Mouse (Mus musculus): ENCODE results near the gene Osbpl6. TPM values are rescaled to one million over a fixed set of nuclear protein-coding genes. Genes with fewer than 3 reads are reported as not detected.

Osbpl6 gene
- polyA plus RNA-seq, 1 experiment from 2014 or later: 13.8 TPM

DNA sequence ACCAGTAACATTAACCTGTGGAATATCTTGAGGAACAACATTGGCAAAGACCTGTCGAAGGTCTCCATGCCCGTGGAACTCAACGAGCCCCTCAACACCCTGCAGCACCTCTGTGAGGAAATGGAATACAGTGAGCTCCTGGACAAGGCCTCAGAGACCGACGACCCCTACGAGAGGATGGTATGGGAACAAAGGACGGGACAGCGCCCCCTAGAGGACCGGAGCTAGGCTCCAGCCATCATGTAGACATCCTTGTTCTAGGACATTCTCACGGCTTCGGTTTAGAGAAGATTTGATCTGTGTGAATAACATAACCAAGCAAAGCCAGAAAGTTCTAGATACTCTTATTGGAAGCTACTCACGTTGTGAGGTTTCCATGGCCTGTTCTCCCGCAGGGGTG, 178.8 kb downstream of the Osbpl6 start:
- Histone ChIP-seq H3K36me3 (ENCODE audit: control insufficient read depth, insufficient read depth, low read length) (no peaks in the 10 kb centered on the region), H3K27me3 (ENCODE audit: control insufficient read depth, insufficient read depth, low read length) (no peaks in the 10 kb centered on the region), H3K9me3 (ENCODE audit: control insufficient read depth, low read length) (no peaks in the 10 kb centered on the region), H3K9ac (ENCODE audit: low read length) (no peak overlapping the region), H3K4me3 (ENCODE audit: low read depth, low read length) (no peak overlapping the region), H3K4me1 (replicated peaks; ENCODE audit: control insufficient read depth, insufficient read depth, low read length) (no peaks in the 10 kb centered on the region), H3K27ac (ENCODE audit: low read depth, low read length) (no peak overlapping the region), H3K4me2 (ENCODE audit: low read depth, low read length, severe bottlenecking) (no peak overlapping the region)
- ATAC-seq (replicated peaks; ENCODE audit: low FRiP score) (no peak), DNase-seq (ENCODE audit: low spot score) (no peak)
- WGBS: 92% methylated on average over 13 of the region's 13 CpGs

DNA sequence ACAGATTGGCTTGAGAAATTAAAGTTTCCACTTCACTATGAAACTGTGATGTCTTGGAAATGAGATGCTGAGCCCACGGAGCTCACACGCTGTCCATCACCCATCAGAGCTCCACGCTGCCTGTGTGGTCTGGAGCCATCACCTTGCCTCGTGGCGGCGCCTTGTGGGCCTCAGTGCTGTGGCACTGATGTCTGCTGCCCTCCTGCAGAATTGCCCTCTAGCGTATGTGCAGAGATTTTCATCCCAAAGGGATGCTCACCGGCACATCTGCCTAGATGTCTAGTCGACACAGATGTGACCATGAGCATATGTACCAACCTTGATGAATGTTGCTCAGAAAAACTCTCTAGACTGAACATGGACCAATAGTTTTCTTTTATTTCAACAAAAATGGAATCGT, 180.6 kb downstream of the Osbpl6 start:
- DNase-seq (ENCODE audit: low spot score): no peak
- no peaks in the 10 kb centered on the region for H3K4me1 ChIP-seq (replicated peaks; ENCODE audit: control insufficient read depth, insufficient read depth, low read length)
- no peaks in the 10 kb centered on the region for H3K27me3 ChIP-seq (ENCODE audit: control insufficient read depth, insufficient read depth, low read length)
- no peak overlapping the region for H3K4me3 ChIP-seq (ENCODE audit: low read depth, low read length)
- no peak overlapping the region for H3K27ac ChIP-seq (ENCODE audit: low read depth, low read length)
- no peak for ATAC-seq (replicated peaks; ENCODE audit: low FRiP score)
- no peak overlapping the region for H3K4me2 ChIP-seq (ENCODE audit: low read depth, low read length, severe bottlenecking)
- no peaks in the 10 kb centered on the region for H3K9me3 ChIP-seq (ENCODE audit: control insufficient read depth, low read length)
- WGBS: 89% methylated on average over 10 of the region's 10 CpGs
- H3K9ac ChIP-seq (ENCODE audit: low read length): no peak overlapping the region
- H3K36me3 ChIP-seq (ENCODE audit: control insufficient read depth, insufficient read depth, low read length): no peaks in the 10 kb centered on the region

DNA sequence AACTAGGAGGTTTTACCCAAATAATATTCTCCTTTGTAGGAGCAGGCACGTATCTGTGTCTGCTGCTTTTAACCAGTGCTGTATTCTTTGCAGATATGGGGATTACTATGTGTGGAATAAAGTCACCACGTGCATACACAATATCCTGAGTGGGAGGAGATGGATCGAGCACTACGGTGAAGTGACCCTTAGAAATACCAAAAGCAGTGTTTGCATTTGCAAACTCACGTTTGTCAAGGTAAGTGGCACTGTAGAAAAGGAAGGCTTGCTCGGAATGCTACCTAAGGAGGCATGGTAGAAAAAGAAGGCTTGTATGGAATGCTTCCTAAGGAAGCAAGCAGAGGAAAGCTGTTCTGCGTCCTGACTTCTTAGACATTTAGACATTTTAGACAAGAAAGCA, 183.9 kb downstream of the Osbpl6 start:
- no peak for DNase-seq (ENCODE audit: low spot score)
- H3K4me2 ChIP-seq (ENCODE audit: low read depth, low read length, severe bottlenecking): no peak overlapping the region
- H3K4me3 ChIP-seq (ENCODE audit: low read depth, low read length): no peak overlapping the region
- no peak for ATAC-seq (replicated peaks; ENCODE audit: low FRiP score)
- H3K27me3 ChIP-seq (ENCODE audit: control insufficient read depth, insufficient read depth, low read length): no peaks in the 10 kb centered on the region
- no peak overlapping the region for H3K9ac ChIP-seq (ENCODE audit: low read length)
- 88% methylated on average over 7 of the region's 7 CpGs for WGBS
- H3K36me3 ChIP-seq (ENCODE audit: control insufficient read depth, insufficient read depth, low read length): no peaks in the 10 kb centered on the region
- no peak overlapping the region for H3K27ac ChIP-seq (ENCODE audit: low read depth, low read length)
- H3K4me1 ChIP-seq (replicated peaks; ENCODE audit: control insufficient read depth, insufficient read depth, low read length): no peaks in the 10 kb centered on the region
- H3K9me3 ChIP-seq (ENCODE audit: control insufficient read depth, low read length): no peaks in the 10 kb centered on the region

DNA sequence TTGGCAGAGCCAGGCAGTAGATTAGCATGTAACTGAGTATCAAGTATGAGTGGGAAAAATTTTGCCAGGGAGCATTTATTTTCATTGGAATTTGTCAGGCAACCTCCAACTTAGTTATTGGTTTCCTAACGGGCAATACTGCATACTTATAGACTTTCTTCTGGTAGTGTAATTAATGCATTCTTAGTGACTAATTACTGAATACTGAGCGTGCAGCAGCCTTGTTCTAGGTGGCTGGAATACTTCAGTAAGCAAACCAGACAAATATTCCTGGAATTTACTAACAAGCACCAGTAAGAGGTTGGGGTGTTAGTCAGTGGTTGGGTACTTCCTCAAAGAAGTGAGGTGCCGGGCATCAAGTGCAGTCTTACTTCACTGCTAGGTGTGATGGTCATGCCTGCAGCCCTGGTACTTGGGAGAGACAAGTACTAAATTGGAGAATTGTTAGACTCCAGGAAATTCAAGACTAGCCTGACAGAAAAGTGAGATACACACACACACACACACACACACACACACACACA, 186.2 kb downstream of the Osbpl6 start:
- WGBS: 66% methylated on average over 3 of the region's 3 CpGs
- no peaks in the 10 kb centered on the region for H3K9me3 ChIP-seq (ENCODE audit: control insufficient read depth, low read length)
- no peak for DNase-seq (ENCODE audit: low spot score)

DNA sequence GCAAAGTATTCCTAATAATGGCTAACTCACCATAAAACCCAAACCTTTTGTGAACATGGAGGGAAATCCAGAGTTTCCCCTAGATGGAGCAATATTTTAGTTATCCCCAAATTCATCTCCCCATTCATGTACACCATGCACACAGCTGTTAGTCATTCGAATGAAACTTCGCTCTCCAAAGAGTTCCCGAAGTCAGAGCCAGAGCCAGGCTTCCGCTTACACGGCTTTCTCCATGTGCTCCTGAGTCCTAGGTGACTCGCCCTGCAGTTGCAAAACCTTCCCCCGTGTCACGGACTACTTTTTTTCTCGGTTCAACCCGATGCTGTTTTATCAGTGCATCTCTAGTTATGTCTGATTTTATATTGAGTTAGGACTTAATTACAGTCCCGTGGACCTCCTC, 191.2 kb downstream of the Osbpl6 start:
- Histone ChIP-seq H3K4me3 (ENCODE audit: low read depth, low read length) (no peak overlapping the region), H3K27me3 (ENCODE audit: control insufficient read depth, insufficient read depth, low read length) (no peaks in the 10 kb centered on the region), H3K4me1 (replicated peaks; ENCODE audit: control insufficient read depth, insufficient read depth, low read length) (no peaks in the 10 kb centered on the region), H3K27ac (ENCODE audit: low read depth, low read length) (no peak overlapping the region), H3K36me3 (ENCODE audit: control insufficient read depth, insufficient read depth, low read length) (no peaks in the 10 kb centered on the region), H3K9me3 (ENCODE audit: control insufficient read depth, low read length) (no peaks in the 10 kb centered on the region), H3K4me2 (ENCODE audit: low read depth, low read length, severe bottlenecking) (no peak overlapping the region), H3K9ac (ENCODE audit: low read length) (no peak overlapping the region)
- 86% methylated on average over 11 of the region's 11 CpGs for WGBS
- no peak for DNase-seq (ENCODE audit: low spot score)
- no peak for ATAC-seq (replicated peaks; ENCODE audit: low FRiP score)

More for the DNA sequence above, 186.2 kb downstream of the Osbpl6 start:
- no peak overlapping the region for H3K4me2 ChIP-seq (ENCODE audit: low read depth, low read length, severe bottlenecking)
- no peak overlapping the region for H3K9ac ChIP-seq (ENCODE audit: low read length)
- no peaks in the 10 kb centered on the region for H3K4me1 ChIP-seq (replicated peaks; ENCODE audit: control insufficient read depth, insufficient read depth, low read length)
- no peak overlapping the region for H3K27ac ChIP-seq (ENCODE audit: low read depth, low read length)
- ATAC-seq (replicated peaks; ENCODE audit: low FRiP score): no peak
- H3K36me3 ChIP-seq (ENCODE audit: control insufficient read depth, insufficient read depth, low read length): no peaks in the 10 kb centered on the region
- H3K4me3 ChIP-seq (ENCODE audit: low read depth, low read length): no peak overlapping the region
- no peaks in the 10 kb centered on the region for H3K27me3 ChIP-seq (ENCODE audit: control insufficient read depth, insufficient read depth, low read length)

DNA sequence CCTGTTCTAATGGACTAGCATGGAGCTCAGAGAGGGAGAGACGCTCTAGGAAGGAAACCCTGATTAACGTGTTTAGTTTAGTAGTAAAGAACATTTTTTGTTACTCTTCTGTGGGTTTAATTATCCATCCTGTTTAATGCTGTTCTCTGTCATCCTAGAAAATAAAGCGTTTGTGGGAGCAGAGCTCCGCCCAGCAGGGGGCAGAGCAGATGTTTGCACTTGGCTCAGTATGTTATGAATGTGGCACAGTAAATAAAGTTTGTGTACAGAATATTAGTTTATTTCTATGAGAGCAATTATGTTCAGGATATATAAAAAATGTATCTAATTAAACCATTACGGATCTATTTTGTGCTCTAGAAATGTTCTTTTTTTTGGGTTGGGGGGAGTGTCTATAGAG, 192.9 kb downstream of the Osbpl6 start:
- Histone ChIP-seq H3K9ac (ENCODE audit: low read length) (no peak overlapping the region), H3K27me3 (ENCODE audit: control insufficient read depth, insufficient read depth, low read length) (no peaks in the 10 kb centered on the region), H3K4me3 (ENCODE audit: low read depth, low read length) (no peak overlapping the region), H3K36me3 (ENCODE audit: control insufficient read depth, insufficient read depth, low read length) (no peaks in the 10 kb centered on the region), H3K4me2 (ENCODE audit: low read depth, low read length, severe bottlenecking) (no peak overlapping the region), H3K4me1 (replicated peaks; ENCODE audit: control insufficient read depth, insufficient read depth, low read length) (no peaks in the 10 kb centered on the region), H3K9me3 (ENCODE audit: control insufficient read depth, low read length) (no peaks in the 10 kb centered on the region), H3K27ac (ENCODE audit: low read depth, low read length) (no peak overlapping the region)
- ATAC-seq (replicated peaks; ENCODE audit: low FRiP score): no peak
- 73% methylated on average over 5 of the region's 5 CpGs for WGBS
- no peak for DNase-seq (ENCODE audit: low spot score)

DNA sequence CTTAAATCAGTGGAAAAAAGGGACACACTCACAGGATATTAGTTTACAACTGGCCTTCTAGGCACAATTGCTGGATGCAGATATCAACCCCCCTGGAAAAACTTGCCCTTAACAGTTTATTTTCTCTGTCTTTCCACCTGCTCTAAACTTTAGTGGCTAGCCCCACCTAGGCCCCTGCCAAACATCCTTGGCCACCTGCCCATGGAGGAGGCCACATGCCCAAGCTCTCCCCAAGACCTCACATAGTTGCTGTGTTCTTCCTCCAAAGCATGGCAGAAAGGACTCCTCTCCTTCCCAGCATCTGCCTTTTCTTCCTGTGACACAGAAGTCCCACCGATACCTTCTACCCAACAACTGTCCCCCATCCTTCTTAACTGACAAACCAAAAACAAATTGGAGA, 195.9 kb downstream of the Osbpl6 start:
- Histone ChIP-seq H3K36me3 (ENCODE audit: control insufficient read depth, insufficient read depth, low read length) (no peaks in the 10 kb centered on the region), H3K4me3 (ENCODE audit: low read depth, low read length) (no peak overlapping the region), H3K4me1 (replicated peaks; ENCODE audit: control insufficient read depth, insufficient read depth, low read length) (no peaks in the 10 kb centered on the region), H3K9me3 (ENCODE audit: control insufficient read depth, low read length) (no peaks in the 10 kb centered on the region), H3K9ac (ENCODE audit: low read length) (no peak overlapping the region), H3K27ac (ENCODE audit: low read depth, low read length) (no peak overlapping the region), H3K27me3 (ENCODE audit: control insufficient read depth, insufficient read depth, low read length) (no peaks in the 10 kb centered on the region), H3K4me2 (ENCODE audit: low read depth, low read length, severe bottlenecking) (no peak overlapping the region)
- no peak for ATAC-seq (replicated peaks; ENCODE audit: low FRiP score)
- WGBS: 96% methylated on average over 1 of the region's 1 CpGs
- DNase-seq (ENCODE audit: low spot score): no peak

DNA sequence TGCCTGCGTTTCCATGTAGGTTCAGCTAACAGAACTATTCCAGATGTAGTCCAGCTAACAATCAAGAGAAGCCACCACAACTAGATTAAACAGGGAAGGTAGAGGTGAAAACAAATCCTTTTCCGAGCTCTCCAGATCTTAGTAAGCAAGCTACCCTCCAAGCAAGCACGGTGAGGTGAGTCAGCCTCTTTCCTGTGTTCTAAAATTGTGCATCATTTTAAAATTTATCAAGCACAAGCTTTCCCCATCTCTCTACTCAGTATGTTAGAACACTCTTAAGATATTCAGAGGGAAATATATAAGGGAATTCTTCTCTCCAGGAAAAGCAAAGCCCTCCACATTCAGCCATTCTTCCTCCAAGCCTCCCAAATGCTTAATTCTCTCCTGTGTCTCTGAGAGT, 200.4 kb downstream of the Osbpl6 start:
- 88% methylated on average over 3 of the region's 3 CpGs for WGBS
- Histone ChIP-seq H3K27ac (ENCODE audit: low read depth, low read length) (no peak overlapping the region), H3K36me3 (ENCODE audit: control insufficient read depth, insufficient read depth, low read length) (no peaks in the 10 kb centered on the region), H3K9ac (ENCODE audit: low read length) (no peak overlapping the region), H3K9me3 (ENCODE audit: control insufficient read depth, low read length) (no peaks in the 10 kb centered on the region), H3K4me2 (ENCODE audit: low read depth, low read length, severe bottlenecking) (no peak overlapping the region), H3K27me3 (ENCODE audit: control insufficient read depth, insufficient read depth, low read length) (no peaks in the 10 kb centered on the region), H3K4me3 (ENCODE audit: low read depth, low read length) (no peak overlapping the region), H3K4me1 (replicated peaks; ENCODE audit: control insufficient read depth, insufficient read depth, low read length) (no peaks in the 10 kb centered on the region)
- ATAC-seq (replicated peaks; ENCODE audit: low FRiP score) (no peak), DNase-seq (ENCODE audit: low spot score) (no peak)

DNA sequence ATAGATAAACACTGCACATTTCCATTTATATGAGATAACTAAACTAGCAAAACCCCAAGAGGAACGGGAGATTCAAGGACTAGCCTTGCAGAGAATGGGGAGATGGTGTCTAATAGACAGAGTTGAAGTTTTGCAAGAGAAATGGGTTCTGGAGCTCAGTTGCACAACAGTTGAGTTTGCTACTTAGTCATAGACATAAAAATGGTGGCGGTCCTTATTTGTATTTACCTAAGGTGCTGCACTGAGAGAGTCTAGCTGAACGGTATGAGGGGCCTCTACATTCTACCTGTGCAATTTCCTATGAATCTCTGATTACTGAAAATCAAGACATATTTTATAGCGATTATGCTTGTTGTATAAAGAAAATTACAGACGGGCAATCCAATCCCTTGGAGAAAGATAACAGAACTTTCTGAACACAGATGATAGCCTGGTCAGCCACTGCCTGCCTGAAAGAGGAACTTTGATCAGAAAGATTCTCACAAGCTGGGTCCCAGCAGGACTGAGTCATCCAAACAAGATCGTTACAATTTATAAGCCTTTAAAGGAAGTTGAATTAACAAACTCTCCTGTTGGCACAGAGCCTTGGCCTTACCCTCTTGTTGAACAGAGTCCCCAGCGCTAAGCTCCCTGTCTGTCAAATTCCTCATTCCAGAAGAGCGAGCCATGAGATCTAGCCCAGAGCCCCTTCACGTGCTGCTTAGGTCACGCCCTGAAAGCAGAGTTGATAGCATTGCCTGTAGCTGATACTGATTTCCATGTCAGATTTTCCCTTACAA, 204.2 kb downstream of the Osbpl6 start:
- Histone ChIP-seq H3K4me1 (replicated peaks; ENCODE audit: control insufficient read depth, insufficient read depth, low read length) (no peaks in the 10 kb centered on the region), H3K4me3 (ENCODE audit: low read depth, low read length) (no peak overlapping the region), H3K36me3 (ENCODE audit: control insufficient read depth, insufficient read depth, low read length) (no peaks in the 10 kb centered on the region), H3K4me2 (ENCODE audit: low read depth, low read length, severe bottlenecking) (no peak overlapping the region), H3K9me3 (ENCODE audit: control insufficient read depth, low read length) (no peaks in the 10 kb centered on the region), H3K9ac (ENCODE audit: low read length) (no peak overlapping the region), H3K27ac (ENCODE audit: low read depth, low read length) (no peak overlapping the region), H3K27me3 (ENCODE audit: control insufficient read depth, insufficient read depth, low read length) (no peaks in the 10 kb centered on the region)
- no peak for ATAC-seq (replicated peaks; ENCODE audit: low FRiP score)
- WGBS: 88% methylated on average over 10 of the region's 10 CpGs
- no peak for DNase-seq (ENCODE audit: low spot score)
